Mouse (Mus musculus) yolk sac, embryonic 10.5 days (tissue): ENCODE results near the gene Zfp568.

Source experiments
- DNase-seq: peaks from one replicate; pipeline ENCODE4 v3.0.0-alpha.2; 2017; ENCODE audit warnings: low spot score

The Zfp568 gene

GRCm38 (mm10) chr7:30053591-30053990 lies 69.8 kb downstream of the Zfp568 start:
- DNase-seq: no peak

- no peak for DNase-seq
These were observed 76.6 kb downstream of the Zfp568 start for GRCm38 (mm10) chr7:30060341-30060740.

- DNase-seq: no peak
These were observed 78.7 kb downstream of the Zfp568 start for GRCm38 (mm10) chr7:30062478-30062877.

- no peak for DNase-seq
These were observed 80.9 kb downstream of the Zfp568 start for GRCm38 (mm10) chr7:30064622-30065021.

GRCm38 (mm10) chr7:30072146-30073028 lies 88.6 kb downstream of the Zfp568 start, which contains the start of gene Zfp82:
Zfp82 (minus strand) TSS chr7:30072900.
- DNase-seq: peak; percentile 80
